Mouse (Mus musculus): ENCODE data around the gene 2210017I01Rik. TPM values are rescaled to one million over a fixed set of nuclear protein-coding genes. Genes with fewer than 3 reads are reported as not detected.

The 2210017I01Rik gene
- polyA plus RNA-seq, 1 experiment from 2014 or later: not detected

GRCm38 (mm10) chr3:92600456-92600855 is 6.8 kb downstream of the 2210017I01Rik start:
- 50% methylated on average over 1 of the region's 1 CpGs for WGBS
- no peaks in the 10 kb centered on the region for H3K27me3 ChIP-seq (replicated peaks; ENCODE audit: control insufficient read depth, insufficient read depth, low read length)

GRCm38 (mm10) chr3:92599973-92600372 is 7.3 kb downstream of the 2210017I01Rik start:
- no peak overlapping the region for H3K27ac ChIP-seq (ENCODE audit: low read depth, low read length)
- no peak overlapping the region for H3K4me2 ChIP-seq (ENCODE audit: low read length)
- no peak overlapping the region for H3K4me3 ChIP-seq (ENCODE audit: low read length)
- no peaks in the 10 kb centered on the region for H3K4me1 ChIP-seq (ENCODE audit: control insufficient read depth, insufficient read depth, low read depth, low read length)
- no peaks in the 10 kb centered on the region for H3K27me3 ChIP-seq (replicated peaks; ENCODE audit: control insufficient read depth, insufficient read depth, low read length)
- ATAC-seq: no peak
- H3K9ac ChIP-seq (ENCODE audit: low read depth, low read length): no peak overlapping the region
- no peaks in the 10 kb centered on the region; the same call in 1 of the 2 replicates for H3K9me3 ChIP-seq (ENCODE audit: control insufficient read depth, low read length)
- no peaks in the 10 kb centered on the region for H3K36me3 ChIP-seq (ENCODE audit: control insufficient read depth, insufficient read depth, low read length)

More at GRCm38 (mm10) chr3:92600456-92600855, 6.8 kb downstream of the 2210017I01Rik start:
- no peaks in the 10 kb centered on the region for H3K4me1 ChIP-seq (ENCODE audit: control insufficient read depth, insufficient read depth, low read depth, low read length)
- no peak overlapping the region for H3K9ac ChIP-seq (ENCODE audit: low read depth, low read length)
- ATAC-seq: no peak
- no peak overlapping the region for H3K4me2 ChIP-seq (ENCODE audit: low read length)
- no peak overlapping the region for H3K4me3 ChIP-seq (ENCODE audit: low read length)
- no peaks in the 10 kb centered on the region for H3K36me3 ChIP-seq (ENCODE audit: control insufficient read depth, insufficient read depth, low read length)
- H3K9me3 ChIP-seq (ENCODE audit: control insufficient read depth, low read length): no peaks in the 10 kb centered on the region; the same call in 1 of the 2 replicates
- no peak overlapping the region for H3K27ac ChIP-seq (ENCODE audit: low read depth, low read length)

- H3K36me3 ChIP-seq (ENCODE audit: control insufficient read depth, insufficient read depth, low read length): no peaks in the 10 kb centered on the region
- H3K9ac ChIP-seq (ENCODE audit: low read depth, low read length): no peak overlapping the region
- no peaks in the 10 kb centered on the region for H3K4me1 ChIP-seq (ENCODE audit: control insufficient read depth, insufficient read depth, low read depth, low read length)
- no peaks in the 10 kb centered on the region; the same call in 1 of the 2 replicates for H3K9me3 ChIP-seq (ENCODE audit: control insufficient read depth, low read length)
- H3K27ac ChIP-seq (ENCODE audit: low read depth, low read length): no peak overlapping the region
- H3K4me3 ChIP-seq (ENCODE audit: low read length): no peak overlapping the region
- H3K4me2 ChIP-seq (ENCODE audit: low read length): no peak overlapping the region
- H3K27me3 ChIP-seq (replicated peaks; ENCODE audit: control insufficient read depth, insufficient read depth, low read length): no peaks in the 10 kb centered on the region
- no peak for ATAC-seq
- 92% methylated on average over 2 of the region's 2 CpGs for WGBS
These were observed 8.9 kb downstream of the 2210017I01Rik start for GRCm38 (mm10) chr3:92598429-92598828.

- no peak within 1 kb of the TSS for H3K9ac ChIP-seq (ENCODE audit: low read depth, low read length)
- H3K36me3 ChIP-seq (ENCODE audit: control insufficient read depth, insufficient read depth, low read length): no peaks in the 10 kb centered on the region
- no peak within 1 kb of the TSS for H3K27ac ChIP-seq (ENCODE audit: low read depth, low read length)
- H3K4me2 ChIP-seq (ENCODE audit: low read length): no peak within 1 kb of the TSS
- 70% methylated on average over 1 of the region's 1 CpGs for WGBS
- no peaks in the 10 kb centered on the region for H3K4me1 ChIP-seq (ENCODE audit: control insufficient read depth, insufficient read depth, low read depth, low read length)
- H3K4me3 ChIP-seq (ENCODE audit: low read length): no peak within 1 kb of the TSS
- H3K9me3 ChIP-seq (ENCODE audit: control insufficient read depth, low read length): no peaks in the 10 kb centered on the region
- ATAC-seq: no peak
- H3K27me3 ChIP-seq (replicated peaks; ENCODE audit: control insufficient read depth, insufficient read depth, low read length): no peaks in the 10 kb centered on the region
These were observed 18.4 kb downstream of the 2210017I01Rik start, which contains the start of gene Smcp for GRCm38 (mm10) chr3:92588858-92589257. Gene Smcp, minus strand, starts transcription at chr3:92588997.

GRCm38 (mm10) chr3:92587190-92587589 is 20.1 kb downstream of the 2210017I01Rik start:
- no peak for ATAC-seq
- H3K4me1 ChIP-seq (ENCODE audit: control insufficient read depth, insufficient read depth, low read depth, low read length): no peaks in the 10 kb centered on the region
- no peaks in the 10 kb centered on the region for H3K9me3 ChIP-seq (ENCODE audit: control insufficient read depth, low read length)
- 93% methylated on average over 3 of the region's 3 CpGs for WGBS
- no peak overlapping the region for H3K9ac ChIP-seq (ENCODE audit: low read depth, low read length)
- no peak overlapping the region for H3K27ac ChIP-seq (ENCODE audit: low read depth, low read length)
- H3K27me3 ChIP-seq (replicated peaks; ENCODE audit: control insufficient read depth, insufficient read depth, low read length): no peaks in the 10 kb centered on the region
- H3K36me3 ChIP-seq (ENCODE audit: control insufficient read depth, insufficient read depth, low read length): no peaks in the 10 kb centered on the region
- no peak overlapping the region for H3K4me3 ChIP-seq (ENCODE audit: low read length)
- no peak overlapping the region for H3K4me2 ChIP-seq (ENCODE audit: low read length)

GRCm38 (mm10) chr3:92585055-92585454 is 22.2 kb downstream of the 2210017I01Rik start:
- Histone ChIP-seq H3K9me3 (ENCODE audit: control insufficient read depth, low read length) (no peaks in the 10 kb centered on the region), H3K9ac (ENCODE audit: low read depth, low read length) (no peak overlapping the region), H3K36me3 (ENCODE audit: control insufficient read depth, insufficient read depth, low read length) (no peaks in the 10 kb centered on the region), H3K27ac (ENCODE audit: low read depth, low read length) (no peak overlapping the region), H3K27me3 (replicated peaks; ENCODE audit: control insufficient read depth, insufficient read depth, low read length) (no peaks in the 10 kb centered on the region), H3K4me2 (ENCODE audit: low read length) (no peak overlapping the region), H3K4me1 (ENCODE audit: control insufficient read depth, insufficient read depth, low read depth, low read length) (no peaks in the 10 kb centered on the region), H3K4me3 (ENCODE audit: low read length) (no peak overlapping the region)
- WGBS: 79% methylated on average over 1 of the region's 1 CpGs
- no peak for ATAC-seq

GRCm38 (mm10) chr3:92583164-92583826 is 24.0 kb downstream of the 2210017I01Rik start:
- 71% methylated on average over 3 of the region's 3 CpGs for WGBS
- Histone ChIP-seq H3K9me3 (ENCODE audit: control insufficient read depth, low read length) (no peaks in the 10 kb centered on the region), H3K36me3 (ENCODE audit: control insufficient read depth, insufficient read depth, low read length) (no peaks in the 10 kb centered on the region)

GRCm38 (mm10) chr3:92579508-92579907 is 27.8 kb downstream of the 2210017I01Rik start:
- H3K36me3 ChIP-seq (ENCODE audit: control insufficient read depth, insufficient read depth, low read length): no peaks in the 10 kb centered on the region
- 69% methylated on average over 1 of the region's 1 CpGs for WGBS
- no peaks in the 10 kb centered on the region for H3K4me1 ChIP-seq (ENCODE audit: control insufficient read depth, insufficient read depth, low read depth, low read length)
- H3K4me3 ChIP-seq (ENCODE audit: low read length): no peak overlapping the region
- no peaks in the 10 kb centered on the region for H3K27me3 ChIP-seq (replicated peaks; ENCODE audit: control insufficient read depth, insufficient read depth, low read length)
- H3K27ac ChIP-seq (ENCODE audit: low read depth, low read length): no peak overlapping the region
- H3K4me2 ChIP-seq (ENCODE audit: low read length): no peak overlapping the region
- H3K9ac ChIP-seq (ENCODE audit: low read depth, low read length): no peak overlapping the region
- no peak for ATAC-seq
- H3K9me3 ChIP-seq (ENCODE audit: control insufficient read depth, low read length): no peaks in the 10 kb centered on the region

More at GRCm38 (mm10) chr3:92583164-92583826, 24.0 kb downstream of the 2210017I01Rik start:
- Histone ChIP-seq H3K4me3 (ENCODE audit: low read length) (no peak overlapping the region), H3K9ac (ENCODE audit: low read depth, low read length) (no peak overlapping the region), H3K27ac (ENCODE audit: low read depth, low read length) (no peak overlapping the region), H3K27me3 (replicated peaks; ENCODE audit: control insufficient read depth, insufficient read depth, low read length) (no peaks in the 10 kb centered on the region), H3K4me1 (ENCODE audit: control insufficient read depth, insufficient read depth, low read depth, low read length) (no peaks in the 10 kb centered on the region), H3K4me2 (ENCODE audit: low read length) (no peak overlapping the region)
- ATAC-seq: no peak

GRCm38 (mm10) chr3:92578652-92579413 is 28.5 kb downstream of the 2210017I01Rik start:
- ATAC-seq: no peak
- no peaks in the 10 kb centered on the region for H3K36me3 ChIP-seq (ENCODE audit: control insufficient read depth, insufficient read depth, low read length)
- H3K4me3 ChIP-seq (ENCODE audit: low read length): no peak overlapping the region
- 73% methylated on average over 4 of the region's 4 CpGs for WGBS
- H3K9me3 ChIP-seq (ENCODE audit: control insufficient read depth, low read length): no peaks in the 10 kb centered on the region
- H3K4me2 ChIP-seq (ENCODE audit: low read length): no peak overlapping the region
- no peak overlapping the region for H3K27ac ChIP-seq (ENCODE audit: low read depth, low read length)
- no peak overlapping the region for H3K9ac ChIP-seq (ENCODE audit: low read depth, low read length)
- H3K4me1 ChIP-seq (ENCODE audit: control insufficient read depth, insufficient read depth, low read depth, low read length): no peaks in the 10 kb centered on the region
- no peaks in the 10 kb centered on the region for H3K27me3 ChIP-seq (replicated peaks; ENCODE audit: control insufficient read depth, insufficient read depth, low read length)
